Mouse (Mus musculus) layer of hippocampus, adult 2 months (tissue): ENCODE measurements around the gene Fbxo21. TPM values are rescaled to one million over a fixed set of nuclear protein-coding genes. Genes with fewer than 3 reads are reported as not detected.

Experiments
- DNase-seq, 2 experiments: peaks; one replicate each; pipeline ENCODE4 v3.0.0; 2022; ENCODE audit warnings: low spot score in 2 of 2
- H3K27ac ChIP-seq: fragments of 200-600 bp; 2 replicates; pipeline ENCODE4 v1.8.1; 2022
- H3K4me3 ChIP-seq: fragments of 200-600 bp; 2 replicates; pipeline ENCODE4 v1.8.1; 2022; ENCODE audit warnings: mild to moderate bottlenecking
- CTCF ChIP-seq: fragments of 200-600 bp; conservative IDR thresholded peaks from 2 replicates; pipeline ENCODE4 v1.8.1; 2022; ENCODE audit warnings: antibody characterized with exemption, mild to moderate bottlenecking, moderate library complexity
- total RNA-seq, 2 experiments: library from RNA; stranded (reverse); gene quantifications; 2 replicates each; pipeline ENCODE4 v1.2.3; 2021

Fbxo21 gene
- total RNA-seq, 2 experiments from 2014 or later: 140 to 165 TPM

DNA sequence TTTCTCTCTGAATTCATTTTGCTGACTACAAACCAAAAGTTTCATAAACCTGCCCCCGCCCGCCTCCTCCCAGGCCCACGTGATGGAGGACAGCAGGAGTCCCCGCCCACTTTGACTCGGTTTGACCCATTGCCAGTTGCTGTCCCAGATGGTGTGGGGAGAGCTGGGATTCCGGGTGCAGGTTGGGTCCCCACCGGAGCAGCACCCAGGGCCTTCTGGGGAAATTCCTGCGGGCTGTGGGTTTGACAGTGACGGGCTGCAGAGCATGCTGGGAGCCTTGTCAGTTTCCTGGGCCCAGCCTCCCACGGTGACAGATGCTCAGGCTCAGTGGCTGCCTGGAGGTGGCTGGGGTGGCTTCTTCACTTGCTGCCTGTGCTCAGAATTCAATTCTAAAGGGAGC lies 52.9 kb downstream of the Fbxo21 start:
- H3K4me3 ChIP-seq: peak overlapping the region; percentile 75
- peak; percentile 84 to 91 for DNase-seq
- peak overlapping the region; percentile 87; the same call in 1 of the 2 replicates for H3K27ac ChIP-seq
- TF ChIP-seq CTCF: no peak

DNA sequence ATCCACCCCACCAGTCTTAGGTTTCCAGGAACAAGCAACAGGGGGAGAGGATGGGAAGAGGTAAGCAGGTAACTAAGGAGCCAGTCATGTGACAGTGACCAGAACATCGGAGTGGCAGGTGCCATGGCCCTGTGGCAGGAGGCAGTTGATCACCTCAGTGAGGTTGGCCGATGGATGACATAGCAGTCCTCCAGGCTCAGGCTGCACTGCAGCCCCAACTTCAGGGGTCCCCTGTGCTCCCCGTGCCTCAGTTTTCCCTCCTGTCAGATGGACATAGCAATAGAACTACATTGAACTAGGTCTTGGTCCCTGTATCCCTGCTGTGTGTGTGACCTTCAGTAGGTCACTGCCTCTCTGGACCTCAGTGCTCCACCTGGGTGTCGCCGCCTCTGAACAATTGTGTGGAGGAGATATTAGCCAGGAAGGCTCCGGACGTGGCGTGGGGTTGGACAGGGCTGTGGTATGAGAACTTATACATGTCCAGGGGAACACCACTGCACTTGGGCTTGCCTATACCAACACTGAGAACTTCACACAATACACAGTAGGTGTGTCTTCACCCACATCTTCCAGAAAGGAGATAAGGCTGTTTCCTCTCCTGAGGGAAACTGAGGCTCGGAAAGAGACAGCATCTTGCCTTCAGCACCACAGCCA lies 53.6 kb downstream of the Fbxo21 start:
- no peak for TF ChIP-seq CTCF
- peak overlapping the region; percentile 64 for H3K27ac ChIP-seq
- no peak for DNase-seq
- peak overlapping the region; percentile 75 for H3K4me3 ChIP-seq

DNA sequence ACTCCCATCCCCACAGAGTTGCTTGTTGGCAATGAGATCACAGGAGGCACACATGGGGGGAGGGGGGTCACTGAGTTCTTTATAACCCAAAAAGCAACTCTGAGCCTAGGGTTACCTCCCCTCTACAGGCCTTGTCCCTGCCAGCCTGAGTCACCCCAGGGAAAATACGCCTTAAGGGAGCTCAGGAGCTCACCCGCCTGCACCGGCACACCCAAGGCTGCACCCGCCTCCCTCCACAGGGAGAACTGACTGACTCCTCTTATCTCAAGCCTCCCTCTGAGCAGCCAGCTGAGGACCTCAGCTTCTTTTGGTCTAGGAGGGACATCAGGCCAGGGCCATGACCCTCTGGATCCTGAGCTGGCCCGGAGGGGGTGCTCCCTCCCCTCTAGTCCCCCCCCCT lies 54.5 kb downstream of the Fbxo21 start:
- no peak for TF ChIP-seq CTCF
- H3K4me3 ChIP-seq: no peak overlapping the region

DNA sequence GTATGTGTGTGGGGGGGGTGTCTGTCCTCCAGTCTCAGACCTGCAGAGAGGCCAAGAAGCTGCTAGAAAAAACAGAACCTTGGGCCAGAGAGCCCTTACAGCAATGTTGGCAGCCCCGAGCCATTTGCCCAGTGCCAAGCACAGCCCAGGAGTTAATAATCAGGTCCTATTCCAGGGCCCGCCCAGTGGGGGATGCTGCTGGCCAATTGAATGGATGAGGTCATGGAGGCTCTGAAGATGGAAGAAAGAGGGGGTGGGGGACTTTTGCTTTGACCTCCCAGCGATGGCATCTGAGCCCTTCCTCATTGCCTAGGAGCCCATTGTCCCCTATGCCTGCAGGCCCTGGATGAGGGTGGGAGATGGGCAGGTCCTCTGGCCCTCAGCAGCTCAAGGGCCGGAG lies 55.0 kb downstream of the Fbxo21 start:
- H3K27ac ChIP-seq: no peak overlapping the region

More for the DNA sequence above, 54.5 kb downstream of the Fbxo21 start:
- no peak overlapping the region for H3K27ac ChIP-seq
- DNase-seq: no peak

DNA sequence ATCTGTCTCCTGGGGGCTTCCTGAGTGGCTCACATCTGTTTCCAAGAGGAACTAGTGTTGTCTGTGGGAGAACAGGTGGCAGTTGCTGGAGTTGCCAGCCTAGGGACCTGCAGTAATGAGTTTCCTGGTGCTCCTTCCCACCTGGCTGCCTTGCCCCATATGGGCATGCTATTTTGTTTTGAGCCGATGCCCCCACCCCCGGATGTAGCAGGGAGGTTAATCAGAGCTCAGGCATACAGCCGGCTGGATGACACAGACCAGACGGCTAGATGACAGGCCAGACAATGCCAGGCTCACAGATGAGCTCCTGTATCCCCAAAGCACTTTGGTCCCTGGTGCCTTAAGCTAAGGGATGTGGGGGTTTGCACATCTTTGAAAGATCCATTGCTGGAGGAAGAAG lies 56.8 kb downstream of the Fbxo21 start:
- TF ChIP-seq CTCF: no peak
- H3K27ac ChIP-seq: no peak overlapping the region
- DNase-seq: no peak
- no peak overlapping the region for H3K4me3 ChIP-seq

More for the DNA sequence above, 55.0 kb downstream of the Fbxo21 start:
- DNase-seq: no peak
- no peak for TF ChIP-seq CTCF
- H3K4me3 ChIP-seq: no peak overlapping the region

DNA sequence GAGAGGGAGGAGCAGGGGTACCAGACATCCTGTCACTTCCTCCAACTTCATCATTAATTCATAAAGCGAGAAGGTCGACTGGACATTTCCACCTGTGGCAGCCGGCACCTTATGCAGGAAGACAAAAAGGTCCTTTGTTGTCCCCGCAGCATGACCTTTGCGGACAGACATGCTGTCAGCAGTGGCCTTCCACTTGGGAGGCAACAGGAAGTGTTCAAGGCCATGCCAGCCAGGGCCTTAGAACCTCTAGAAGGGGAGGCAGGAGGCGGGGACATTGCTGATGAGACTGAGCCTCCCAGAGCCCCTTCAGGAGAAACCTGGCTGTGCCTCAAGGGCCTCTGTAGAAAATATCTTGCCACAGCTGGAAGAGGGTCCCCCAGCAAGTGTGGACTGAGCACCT lies 57.2 kb downstream of the Fbxo21 start:
- no peak for DNase-seq
- Histone ChIP-seq H3K27ac (no peak overlapping the region), H3K4me3 (no peak overlapping the region)
- TF ChIP-seq CTCF: no peak

DNA sequence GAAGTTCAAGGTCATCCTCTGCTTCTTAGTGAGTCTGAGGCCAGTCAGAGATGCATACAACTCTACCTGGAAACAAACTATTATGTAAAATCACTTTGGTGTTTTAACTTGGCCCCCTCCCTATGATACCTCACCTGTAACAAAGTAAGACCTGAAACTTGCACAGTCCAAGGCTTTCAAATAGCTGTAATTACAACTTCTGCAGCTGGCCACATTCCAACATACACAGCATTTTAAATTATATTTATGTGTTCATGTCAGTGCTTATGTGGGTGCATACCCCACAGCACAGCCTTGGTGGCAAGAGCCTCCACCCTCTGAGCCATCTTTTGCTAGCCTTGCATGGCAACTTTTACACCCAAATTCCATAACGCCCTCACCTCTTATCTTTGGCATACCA lies 58.1 kb downstream of the Fbxo21 start:
- no peak for TF ChIP-seq CTCF
- no peak for DNase-seq
- no peak overlapping the region for H3K27ac ChIP-seq
- no peak overlapping the region for H3K4me3 ChIP-seq

DNA sequence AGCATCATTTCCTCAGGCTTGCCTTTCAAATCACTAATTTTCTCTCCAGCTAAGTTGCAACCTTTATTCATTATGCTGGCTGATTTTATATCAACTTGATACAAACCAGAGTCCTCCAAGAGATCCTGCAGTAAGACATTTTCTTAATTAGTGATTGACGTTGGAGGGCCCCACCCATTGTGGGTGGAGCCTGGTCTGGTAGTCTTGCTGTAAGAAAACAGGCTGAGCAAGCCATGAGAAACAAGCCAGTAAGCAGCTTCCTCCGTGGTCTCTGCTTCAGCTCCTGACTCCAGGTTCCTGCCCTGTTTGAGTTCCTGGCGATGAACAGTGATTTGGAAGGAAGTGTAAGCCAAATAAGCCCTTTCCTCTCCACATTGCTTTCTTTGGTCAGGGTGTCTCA lies 59.3 kb downstream of the Fbxo21 start:
- H3K4me3 ChIP-seq: no peak overlapping the region
- no peak for DNase-seq
- no peak overlapping the region for H3K27ac ChIP-seq
- TF ChIP-seq CTCF: no peak

DNA sequence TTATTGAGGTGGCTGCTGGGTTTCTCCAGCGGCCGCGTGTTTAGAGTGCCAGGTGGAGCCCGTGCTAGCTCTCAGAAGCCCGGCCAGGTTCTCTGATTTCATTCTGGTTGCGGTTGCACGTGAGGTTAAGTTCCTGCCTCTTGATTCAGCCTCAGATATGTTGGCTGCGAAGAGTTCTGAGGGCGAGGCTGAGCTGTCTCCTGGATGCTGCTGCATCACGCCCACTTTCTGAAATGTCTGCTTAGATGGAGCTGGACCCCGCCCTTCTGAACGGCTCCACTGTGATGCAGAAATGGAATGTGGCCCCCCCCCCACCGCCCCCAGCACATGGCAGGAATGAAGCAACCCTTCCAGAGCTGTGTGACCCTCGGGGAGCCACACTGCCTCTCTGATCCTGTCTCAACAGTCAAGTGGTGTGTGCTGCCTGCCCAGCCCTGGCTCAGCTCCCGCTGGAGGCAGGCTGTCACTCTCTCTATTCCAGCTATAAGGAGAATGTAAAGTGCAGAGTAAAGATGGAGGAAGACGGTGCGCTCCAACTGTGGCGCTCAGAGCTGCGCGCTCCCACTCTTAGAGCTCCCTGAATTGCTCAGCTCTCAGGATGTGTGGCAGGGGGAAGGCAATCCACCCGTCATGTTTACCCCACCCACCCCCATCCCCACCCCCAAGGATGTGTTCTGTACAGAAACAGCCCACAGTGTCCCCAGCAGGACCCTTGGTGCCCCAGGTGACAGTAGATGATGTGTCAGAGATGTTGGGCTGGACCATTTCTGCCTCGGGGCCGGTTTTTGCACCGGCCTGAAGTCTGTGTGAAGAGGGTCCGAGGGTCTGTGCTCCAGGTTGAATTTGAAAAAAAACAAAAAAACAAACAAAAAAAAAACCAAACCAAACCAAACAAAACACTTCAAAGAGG lies 60.6 kb downstream of the Fbxo21 start:
- TF ChIP-seq CTCF: no peak
- Histone ChIP-seq H3K27ac (peak overlapping the region; percentile 61; the same call in 1 of the 2 replicates), H3K4me3 (no peak overlapping the region)
- DNase-seq: no peak

DNA sequence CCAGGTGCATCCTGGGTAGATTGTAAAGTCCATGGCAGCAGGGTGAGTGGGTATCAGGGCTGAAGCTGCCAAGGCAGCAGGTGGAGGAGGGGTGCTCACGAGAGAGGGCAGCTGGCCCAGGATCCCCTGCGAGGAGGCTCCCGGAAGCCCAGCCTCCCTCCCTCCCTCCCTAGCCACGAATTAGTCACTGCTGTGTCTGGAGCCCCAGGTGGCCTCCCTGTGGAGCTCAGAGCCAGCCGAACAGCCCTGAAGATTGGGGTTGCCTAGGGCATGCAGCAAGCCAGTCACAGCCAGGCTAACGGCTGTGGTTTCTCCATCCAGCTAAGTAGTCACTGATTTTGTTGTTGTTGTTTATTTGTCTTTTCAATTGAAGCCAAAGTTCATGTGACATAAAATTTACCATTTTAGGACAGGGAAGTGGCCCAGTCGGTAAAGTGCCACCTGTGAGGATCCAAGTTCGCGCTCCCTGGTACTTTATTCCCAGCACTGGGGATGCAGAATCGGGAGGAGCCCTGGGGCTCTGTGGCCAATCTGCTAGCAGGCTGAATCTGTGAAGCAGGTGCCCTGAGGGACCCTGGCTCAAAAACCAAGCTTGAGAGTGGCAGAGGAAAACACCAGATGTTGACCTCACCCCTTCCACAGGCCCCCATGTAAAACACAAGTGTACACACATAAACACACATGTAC lies 61.4 kb downstream of the Fbxo21 start:
- peak overlapping the region; percentile 61; the same call in 1 of the 2 replicates for H3K27ac ChIP-seq
- DNase-seq: peak in 1 of 2 experiments; percentile 56
- H3K4me3 ChIP-seq: no peak overlapping the region
- TF ChIP-seq CTCF: no peak

DNA sequence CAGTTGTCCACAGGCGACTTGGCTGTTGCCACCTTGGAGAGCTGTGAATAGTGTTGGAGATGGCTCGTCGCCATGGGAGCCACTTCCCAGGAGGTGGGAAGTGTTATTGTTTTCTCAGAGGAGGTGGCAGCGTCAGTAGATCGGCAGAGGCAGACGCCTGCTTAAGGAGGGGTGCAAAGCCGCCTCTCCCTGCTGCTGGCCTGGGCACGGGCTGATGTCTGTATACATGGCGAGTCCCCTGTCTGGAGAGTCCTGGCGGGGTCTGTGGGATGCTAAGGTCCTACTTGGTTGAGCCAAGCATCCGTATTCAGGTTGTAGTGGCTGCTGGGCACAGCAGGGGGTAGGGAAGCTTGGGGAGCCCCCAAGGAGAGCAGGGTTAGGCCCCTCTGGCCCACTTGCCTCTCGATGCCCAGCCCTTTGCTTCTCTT lies 62.7 kb downstream of the Fbxo21 start:
- no peak for TF ChIP-seq CTCF
- DNase-seq: no peak
- Histone ChIP-seq H3K4me3 (no peak overlapping the region), H3K27ac (no peak overlapping the region)

DNA sequence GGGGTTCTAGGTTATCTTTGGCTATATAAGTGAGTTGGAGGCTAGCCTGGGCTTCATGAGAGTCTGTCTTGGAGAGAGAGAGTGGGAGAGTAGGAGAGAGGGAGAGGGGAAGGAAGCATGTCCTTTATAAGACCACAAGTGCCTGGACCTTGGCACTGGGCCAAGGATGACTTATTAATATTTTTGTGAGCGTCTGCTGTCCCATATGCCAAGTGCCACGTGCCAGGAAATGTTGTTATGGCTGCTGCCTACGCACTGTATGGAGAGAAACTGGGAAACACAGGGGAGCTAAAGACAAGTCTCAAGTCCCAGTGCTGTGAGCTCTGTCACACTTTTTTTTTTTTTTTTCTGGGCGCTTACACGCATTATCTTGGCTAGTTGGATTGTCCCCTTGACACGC lies 66.1 kb downstream of the Fbxo21 start:
- Histone ChIP-seq H3K4me3 (no peak overlapping the region), H3K27ac (no peak overlapping the region)
- no peak for TF ChIP-seq CTCF
- DNase-seq: no peak

DNA sequence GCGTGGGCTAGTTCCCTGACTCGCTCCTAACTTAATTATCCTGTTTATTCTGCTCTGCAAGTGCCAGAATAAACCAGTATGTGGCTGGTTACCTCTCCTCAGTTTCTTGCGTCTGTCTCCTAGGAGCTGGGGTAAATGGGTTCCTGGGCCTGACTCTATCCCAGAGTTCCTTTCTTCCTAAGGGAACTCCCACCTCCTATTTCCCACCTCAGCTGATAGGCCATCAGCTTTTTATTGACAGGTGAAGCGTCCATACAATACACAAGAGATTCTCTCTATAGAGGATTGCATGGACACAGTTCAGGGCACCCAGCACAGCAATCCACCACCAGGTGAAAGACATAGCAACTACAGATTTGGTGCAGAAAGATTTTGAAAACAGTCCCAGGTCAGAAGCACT lies 67.2 kb downstream of the Fbxo21 start:
- no peak overlapping the region for H3K4me3 ChIP-seq
- TF ChIP-seq CTCF: no peak
- DNase-seq: no peak
- no peak overlapping the region for H3K27ac ChIP-seq
